Mouse (Mus musculus): ENCODE data around the gene Tmem26.
"Not testable (repeated sequence)": the region's sequence is repeated elsewhere in the genome, so short reads cannot be mapped to it uniquely, and the experiment has no call there.

Gene Tmem26

DNA sequence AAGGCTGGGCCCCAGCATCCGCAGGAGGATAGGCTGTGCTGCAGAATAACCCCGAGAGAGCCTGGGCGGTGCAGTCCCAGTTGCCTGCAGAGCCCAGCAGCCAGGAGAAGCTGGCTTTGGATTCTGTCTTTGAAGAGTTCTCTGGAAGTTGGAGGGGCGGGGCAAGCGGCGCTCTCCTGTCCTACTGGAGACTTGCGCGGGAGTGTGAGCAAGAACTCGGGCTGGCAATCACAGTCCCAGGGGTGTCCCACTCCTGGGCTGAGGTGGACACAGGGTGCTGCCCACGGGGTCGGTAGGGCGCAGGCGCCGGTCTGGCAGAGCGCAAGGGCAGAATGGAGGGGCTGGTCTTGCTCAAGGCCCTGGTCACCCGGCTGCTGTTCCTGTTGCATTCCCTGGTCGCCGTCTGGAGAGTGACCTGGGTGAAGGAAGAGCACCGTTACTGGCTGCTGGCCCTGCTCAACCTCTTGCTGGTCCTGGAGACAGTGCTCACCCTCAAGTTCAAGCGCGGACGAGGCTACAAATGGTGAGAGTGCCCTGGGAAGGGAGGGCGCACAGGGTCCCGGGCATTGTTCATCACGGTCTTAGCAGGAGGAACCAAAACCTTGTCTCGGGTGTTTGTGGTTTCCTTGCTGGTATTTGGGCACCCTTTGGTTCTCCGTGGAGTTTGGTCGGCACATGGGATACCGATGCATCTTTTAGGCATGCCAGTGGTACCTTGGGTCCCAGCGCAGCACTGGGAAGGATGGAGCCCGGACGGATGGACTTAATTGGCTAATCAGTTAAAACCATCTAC, at the start of gene Tmem26:
Gene Tmem26 (plus strand): TSS at position 79 of the 793 bp plus-strand sequence.
- DNase-seq: no peak

- DNase-seq: no peak
Measured at GRCm38 (mm10) chr10:68678678-68679077, 44.8 kb upstream of the Tmem26 start.

DNA sequence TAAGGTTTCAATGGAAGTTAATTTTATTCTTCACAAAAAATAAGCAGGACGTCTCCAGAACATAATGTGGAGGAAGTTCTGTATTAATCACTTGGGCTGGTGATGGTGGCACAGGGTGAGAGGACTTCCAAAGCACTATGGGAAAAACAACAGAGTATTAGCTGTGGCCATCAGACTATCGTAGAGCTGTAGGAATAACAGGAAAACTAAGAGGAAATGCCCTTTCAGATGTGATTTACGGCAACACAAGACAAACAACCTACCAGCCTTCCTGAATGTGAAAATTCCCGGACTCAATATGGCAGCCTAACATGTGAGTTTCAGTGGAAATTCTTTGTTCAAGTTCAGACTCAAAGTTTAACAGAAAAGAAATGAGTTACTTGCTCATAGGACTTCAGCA, 42.2 kb upstream of the Tmem26 start:
- DNase-seq: no peak

DNA sequence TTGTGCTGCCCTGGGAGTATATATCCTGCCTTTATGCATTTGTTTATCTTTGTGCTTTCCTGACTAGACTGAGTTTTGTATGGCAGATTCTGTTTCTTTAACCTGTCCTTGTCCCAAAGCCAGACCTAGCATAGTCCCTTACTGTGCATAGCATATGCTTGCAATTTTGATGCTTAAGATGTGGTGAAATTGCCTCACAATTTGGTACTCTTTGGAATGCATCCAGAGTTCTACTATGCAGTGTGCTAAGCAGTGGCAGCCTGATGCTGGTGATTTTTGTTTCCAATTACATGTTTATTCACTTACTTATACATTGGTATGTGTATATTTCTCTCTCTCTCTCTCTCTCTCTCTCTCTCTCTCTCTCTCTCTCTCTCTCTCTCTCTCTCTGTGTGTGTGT, 37.9 kb upstream of the Tmem26 start:
- no peak for DNase-seq

- no peak for DNase-seq
Measured at GRCm38 (mm10) chr10:68691116-68691515, 32.3 kb upstream of the Tmem26 start.

DNA sequence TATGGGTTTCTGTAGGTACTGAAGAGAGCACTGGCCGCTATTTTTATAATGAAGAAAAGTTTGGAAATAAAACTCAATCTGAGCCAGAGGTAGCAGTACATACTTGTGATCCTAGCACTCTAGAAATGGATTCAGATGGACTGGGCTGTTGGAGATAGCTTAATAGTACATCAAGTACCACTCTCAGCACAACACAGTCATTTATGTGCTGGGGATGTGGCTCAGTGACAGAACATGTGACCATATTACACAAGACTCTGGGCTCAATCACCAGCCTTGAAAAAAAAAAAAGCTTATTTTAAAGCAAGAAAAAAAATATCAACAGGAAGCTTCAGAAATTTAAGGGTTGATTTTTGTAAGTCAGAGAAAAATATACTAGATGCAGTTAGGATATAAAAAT, 31.0 kb upstream of the Tmem26 start:
- no peak for DNase-seq

GRCm38 (mm10) chr10:68695760-68696336, 27.6 kb upstream of the Tmem26 start:
- DNase-seq: no peak

DNA sequence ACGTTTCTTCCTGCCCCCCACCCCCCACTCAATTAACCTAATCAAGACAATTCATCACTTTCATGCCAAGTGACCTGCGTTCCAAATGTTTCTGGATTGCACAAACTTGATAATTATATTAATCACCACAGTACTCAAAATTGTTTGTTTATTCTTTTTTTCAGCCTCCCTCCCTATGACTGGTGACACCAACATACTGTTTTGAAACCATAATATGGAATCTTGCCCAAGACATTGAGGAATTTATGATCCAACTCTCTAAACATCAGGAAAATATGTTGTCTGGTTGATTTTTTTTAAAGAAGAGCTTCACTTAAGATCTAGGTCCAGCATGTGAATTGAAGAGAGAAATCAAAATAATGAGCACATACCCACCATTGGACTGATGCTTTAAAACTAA, 19.2 kb upstream of the Tmem26 start:
- no peak for DNase-seq

DNA sequence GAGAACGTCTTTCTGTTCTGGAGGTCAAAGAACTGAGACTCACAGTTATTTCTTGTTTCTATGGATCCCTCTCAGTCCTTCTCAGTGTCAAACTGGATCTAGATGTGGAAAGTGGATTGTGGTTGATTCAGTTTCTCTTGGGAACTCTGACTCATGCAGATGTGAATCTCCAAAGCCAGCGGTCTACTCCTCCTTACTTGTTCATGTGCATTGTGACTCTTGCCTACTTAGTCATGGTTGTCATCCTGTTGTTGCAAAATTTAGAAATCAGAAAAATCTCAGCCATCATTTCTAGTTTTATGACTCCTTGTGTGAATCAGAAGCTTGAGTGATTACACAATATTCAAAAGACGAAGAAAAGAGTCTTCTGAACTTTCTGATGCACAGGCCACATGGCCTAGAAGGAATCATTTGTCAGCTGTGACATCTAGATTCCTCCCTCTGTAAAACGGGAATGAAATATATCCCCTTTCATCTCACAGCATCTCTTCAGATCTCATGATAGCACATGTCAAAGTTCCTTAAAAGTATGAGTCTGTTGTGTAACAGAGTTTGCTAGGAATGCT, 17.9 kb upstream of the Tmem26 start:
- DNase-seq: no peak

DNA sequence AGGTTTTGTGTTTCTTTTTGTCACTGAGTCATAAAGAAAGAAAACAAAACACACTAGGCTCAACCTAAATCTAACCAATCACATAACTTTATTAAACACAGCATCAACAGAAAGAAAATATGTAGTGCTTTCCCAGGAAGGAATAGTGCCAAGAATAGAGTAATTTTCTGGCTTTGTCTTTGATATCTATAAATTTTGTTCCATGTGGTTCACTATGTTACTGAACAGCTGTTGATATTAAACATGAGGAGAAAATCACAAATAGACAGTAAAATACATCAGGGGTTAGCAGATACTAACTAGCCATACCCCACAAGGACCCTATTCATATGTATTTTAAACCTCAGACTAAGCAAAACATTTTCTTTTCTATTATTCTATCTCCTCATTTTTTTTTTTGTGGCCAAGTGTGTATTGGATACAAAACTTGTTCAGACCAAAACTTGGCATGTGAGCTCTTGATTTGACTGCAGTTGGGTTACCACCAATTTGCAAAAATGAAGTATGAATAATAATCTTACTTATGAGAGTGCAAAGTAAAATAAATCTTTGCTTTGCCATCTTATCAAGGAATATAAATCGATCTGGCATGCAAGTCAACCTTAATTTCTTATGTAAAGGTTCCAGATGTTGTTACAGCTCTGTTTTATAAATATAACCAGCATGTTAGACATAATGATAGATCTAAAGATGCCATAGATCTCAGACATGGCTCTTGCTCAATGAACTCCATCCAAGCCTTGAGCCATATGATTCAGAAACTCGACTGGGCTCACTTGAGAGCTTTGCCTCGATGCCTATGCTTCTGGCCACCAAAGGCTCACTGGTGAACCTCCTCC, 16.2 kb upstream of the Tmem26 start:
- DNase-seq: no peak

DNA sequence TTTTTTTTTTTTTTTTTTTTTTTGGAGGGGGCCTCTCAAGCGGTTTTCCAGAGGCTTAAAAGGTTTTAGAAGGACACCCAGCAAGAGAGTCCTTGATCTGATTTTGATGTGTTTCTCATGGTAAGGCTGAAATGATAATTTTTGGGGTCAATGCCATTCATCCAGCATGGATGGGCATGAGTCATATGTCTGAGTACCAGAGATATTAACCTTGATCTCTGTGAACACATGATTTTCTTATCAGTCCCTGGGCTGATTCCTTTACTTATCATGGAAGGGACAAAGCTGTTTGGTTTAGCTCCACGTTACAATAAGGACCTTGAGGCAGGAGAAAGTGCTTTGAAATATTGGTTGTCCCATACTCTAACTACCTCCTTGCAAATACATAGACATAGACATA, 10.5 kb upstream of the Tmem26 start:
- no peak for DNase-seq

- no peak for DNase-seq
Measured at GRCm38 (mm10) chr10:68714302-68714701, 9.1 kb upstream of the Tmem26 start.

GRCm38 (mm10) chr10:68715396-68715795, 8.1 kb upstream of the Tmem26 start:
- DNase-seq: no peak

DNA sequence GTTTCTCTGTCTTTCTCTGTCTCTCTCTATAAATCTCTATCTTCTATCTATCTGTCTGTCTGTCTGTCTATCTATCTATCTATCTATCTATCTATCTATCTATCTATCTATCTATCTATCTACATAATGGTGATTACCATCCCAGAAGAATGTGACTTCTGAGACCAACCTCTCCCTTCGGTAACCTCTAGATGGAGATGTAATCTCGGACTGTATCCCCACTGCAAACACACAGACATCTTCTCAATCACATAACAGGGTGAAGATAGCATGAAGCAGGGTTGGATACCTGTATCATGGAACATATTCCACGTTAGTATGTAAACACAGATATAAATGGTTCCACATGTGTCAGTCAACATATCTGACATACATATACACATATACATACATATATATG, 5.1 kb upstream of the Tmem26 start:
- no peak for DNase-seq

DNA sequence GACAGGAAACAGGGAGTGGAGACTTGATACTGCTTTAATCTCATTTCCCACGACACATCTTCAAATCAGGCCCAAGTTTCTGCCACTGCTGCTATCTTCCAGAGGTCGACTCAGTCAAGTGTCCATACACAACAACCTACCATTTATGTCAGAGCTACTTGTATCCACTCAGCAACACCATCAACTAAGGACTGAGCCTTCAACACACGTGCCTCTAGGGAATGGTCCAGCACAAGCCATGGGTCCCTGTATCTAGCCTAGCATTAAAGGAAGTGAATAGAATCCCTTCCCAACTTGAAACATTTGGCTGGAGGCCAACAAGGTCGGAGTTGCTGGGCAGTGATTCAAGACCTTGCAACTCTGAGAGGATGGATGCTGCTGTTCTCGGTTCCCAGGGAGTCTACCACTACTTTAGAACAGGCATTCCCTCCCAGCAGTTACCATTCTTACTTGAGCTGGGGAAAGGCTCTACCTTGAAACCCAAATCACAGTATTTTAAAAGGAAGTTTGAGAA, 2.5 kb upstream of the Tmem26 start:
- no peak for DNase-seq

- no peak for DNase-seq
Measured at GRCm38 (mm10) chr10:68723015-68723414, 431 bp upstream of the Tmem26 start.

DNA sequence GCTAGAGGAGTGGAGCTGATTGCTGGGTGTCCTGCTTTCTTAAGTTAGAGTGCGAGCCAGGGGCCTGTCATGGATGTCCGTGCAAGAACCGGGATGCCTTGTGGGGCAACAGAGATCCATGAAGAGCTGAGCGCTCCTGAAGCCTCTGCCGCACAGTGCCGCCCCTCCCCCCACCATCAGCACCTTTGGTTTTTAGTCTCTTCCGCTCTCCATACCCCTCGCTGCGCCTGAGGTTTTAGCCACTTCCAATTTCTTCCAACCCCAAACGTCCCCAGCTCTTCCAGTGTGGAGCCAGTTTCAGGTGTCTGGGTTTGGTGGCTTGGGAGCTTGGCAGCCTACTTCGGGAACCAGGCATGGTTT, 895 bp downstream of the Tmem26 start:
- DNase-seq: no peak

DNA sequence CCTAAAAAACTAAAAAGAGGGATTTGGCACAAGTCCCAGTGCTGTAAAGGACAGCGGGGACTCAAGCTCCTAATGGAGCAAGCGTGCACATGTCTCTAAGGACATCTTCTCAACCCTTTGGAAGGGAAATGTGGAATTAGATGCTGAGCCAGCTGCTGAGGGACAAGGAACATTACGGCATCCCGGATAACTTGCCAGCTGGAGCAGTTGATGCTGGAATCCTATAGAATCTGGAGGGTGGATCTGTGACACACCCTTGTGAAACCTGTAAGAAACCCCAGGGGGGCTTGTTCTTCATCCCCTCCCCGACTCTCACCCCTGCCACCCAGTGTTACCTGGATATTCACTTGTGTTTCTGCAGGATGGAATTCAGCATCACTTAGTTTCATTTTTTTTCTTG, 4.0 kb downstream of the Tmem26 start:
- no peak for DNase-seq

- DNase-seq: no peak
Measured at GRCm38 (mm10) chr10:68735621-68736020, 12.2 kb downstream of the Tmem26 start.

DNA sequence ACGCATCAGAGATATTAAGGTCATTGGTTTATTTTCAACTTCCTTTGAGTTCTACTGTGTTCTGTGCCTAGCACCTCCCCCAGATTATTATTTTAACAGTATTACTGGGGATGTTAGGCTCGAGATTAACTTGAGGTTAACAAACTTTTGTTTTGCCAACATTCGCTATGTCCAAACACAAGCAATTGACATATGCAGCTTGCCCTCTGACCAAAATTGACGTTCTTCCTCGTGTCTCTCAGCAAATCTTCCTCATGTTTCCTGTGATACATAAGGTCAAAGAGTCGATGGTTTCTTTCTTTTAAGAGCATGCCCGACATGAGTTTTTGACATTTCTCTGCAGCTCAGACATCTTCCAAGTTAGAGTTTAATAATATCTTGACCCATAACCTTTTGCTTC, 13.9 kb downstream of the Tmem26 start:
- no peak for DNase-seq

GRCm38 (mm10) chr10:68738981-68739380, 15.5 kb downstream of the Tmem26 start:
- DNase-seq: not testable (repeated sequence)

- no peak for DNase-seq
Measured at GRCm38 (mm10) chr10:68740251-68740650, 16.8 kb downstream of the Tmem26 start.

GRCm38 (mm10) chr10:68750921-68751320, 27.5 kb downstream of the Tmem26 start:
- DNase-seq: no peak

All from cerebellum, adult 11 months (tissue).